Mouse (Mus musculus): Measurements from ENCODE around the gene G6pc3. TPM values are rescaled to one million over a fixed set of nuclear protein-coding genes. Genes with fewer than 3 reads are reported as not detected.

Gene G6pc3
- total RNA-seq, 2 experiments from 2014 or later: 61.8 to 144 TPM

GRCm38 (mm10) chr11:102186235-102186634 lies 3.2 kb upstream of the G6pc3 start:
- no peak for ATAC-seq (replicated peaks; ENCODE audit: poor library complexity)

- ATAC-seq (replicated peaks; ENCODE audit: poor library complexity): no peak
Measured at GRCm38 (mm10) chr11:102188980-102189379, 440 bp upstream of the G6pc3 start.

- peak; percentile 23; the same call in 1 of the 2 replicates for ATAC-seq (replicated peaks; ENCODE audit: poor library complexity)
Measured at GRCm38 (mm10) chr11:102190848-102191247, 1.4 kb downstream of the G6pc3 start.

GRCm38 (mm10) chr11:102193657-102194440 lies 4.4 kb downstream of the G6pc3 start:
- no peak for ATAC-seq (replicated peaks; ENCODE audit: poor library complexity)

GRCm38 (mm10) chr11:102196018-102196797 lies 6.8 kb downstream of the G6pc3 start:
- peak; percentile 50; the same call in 1 of the 2 replicates for ATAC-seq (replicated peaks; ENCODE audit: poor library complexity)

- no peak for ATAC-seq (replicated peaks; ENCODE audit: poor library complexity)
Measured at GRCm38 (mm10) chr11:102198245-102198644, 8.8 kb downstream of the G6pc3 start.

- ATAC-seq (replicated peaks; ENCODE audit: poor library complexity): no peak
Measured at GRCm38 (mm10) chr11:102199856-102200255, 10.4 kb downstream of the G6pc3 start.

- ATAC-seq (replicated peaks; ENCODE audit: poor library complexity): no peak
Measured at GRCm38 (mm10) chr11:102201408-102201821, 12.0 kb downstream of the G6pc3 start.

- ATAC-seq (replicated peaks; ENCODE audit: poor library complexity): no peak
Measured at GRCm38 (mm10) chr11:102206481-102206880, 17.1 kb downstream of the G6pc3 start.

- peak; percentile 51 for ATAC-seq (replicated peaks; ENCODE audit: poor library complexity)
Measured at GRCm38 (mm10) chr11:102207825-102208777, 18.7 kb downstream of the G6pc3 start.

- ATAC-seq (replicated peaks; ENCODE audit: poor library complexity): peak; percentile 40; the same call in 1 of the 2 replicates
Measured at GRCm38 (mm10) chr11:102208846-102209245, 19.4 kb downstream of the G6pc3 start.

GRCm38 (mm10) chr11:102209742-102210141 lies 20.3 kb downstream of the G6pc3 start:
- peak; percentile 81 for ATAC-seq (replicated peaks; ENCODE audit: poor library complexity)

- ATAC-seq (replicated peaks; ENCODE audit: poor library complexity): no peak
Measured at GRCm38 (mm10) chr11:102210185-102210584, 20.8 kb downstream of the G6pc3 start.

GRCm38 (mm10) chr11:102211011-102211410 lies 21.6 kb downstream of the G6pc3 start:
- ATAC-seq (replicated peaks; ENCODE audit: poor library complexity): no peak

GRCm38 (mm10) chr11:102211936-102212341 lies 22.5 kb downstream of the G6pc3 start:
- no peak for ATAC-seq (replicated peaks; ENCODE audit: poor library complexity)

- ATAC-seq (replicated peaks; ENCODE audit: poor library complexity): no peak
Measured at GRCm38 (mm10) chr11:102214430-102215156, 25.2 kb downstream of the G6pc3 start.

- no peak for ATAC-seq (replicated peaks; ENCODE audit: poor library complexity)
Measured at GRCm38 (mm10) chr11:102215511-102215910, 26.1 kb downstream of the G6pc3 start.

GRCm38 (mm10) chr11:102216056-102216885 lies 26.9 kb downstream of the G6pc3 start:
- no peak for ATAC-seq (replicated peaks; ENCODE audit: poor library complexity)

GRCm38 (mm10) chr11:102216886-102217240 lies 27.4 kb downstream of the G6pc3 start:
- no peak for ATAC-seq (replicated peaks; ENCODE audit: poor library complexity)

Measured in megakaryocyte progenitor cell, adult 5-6 weeks (primary cell).